Mouse (Mus musculus) R1 (cell line): ENCODE data around the gene Gm21173.
"Not testable (repeated sequence)": the region's sequence is repeated elsewhere in the genome, so short reads cannot be mapped to it uniquely, and the experiment has no call there.

Source experiments
- DNase-seq: peaks from one replicate; pipeline ENCODE4 v3.0.0-alpha.2; 2018; ENCODE audit warnings: low read depth, low spot score

Gene Gm21173

GRCm38 (mm10) chrY:76761300-76761699, at the start of gene Gm21173:
TSS of gene Gm21173 (plus strand) at chrY:76761600.
- DNase-seq = not testable (repeated sequence)
